Mouse (Mus musculus) kidney, embryonic 15.5 days (tissue): ENCODE measurements at regions not wholly inside any gene's neighbourhood (a gene's known extent, or its start where the extent isn't known, plus 50 kb on each side); places are given as distances from the start of the nearest gene placed in this dataset.
"Not testable (repeated sequence)": the region's sequence is repeated elsewhere in the genome, so short reads cannot be mapped to it uniquely, and the experiment has no call there.

Experiments used
- ATAC-seq: fragments of 200-750 bp; cut with Nextera tagmentation; replicated peaks from 2 replicates; pipeline ENCODE4 v1.8.0; 2017; ENCODE audit warnings: moderate TSS enrichment; ENCODE audit not compliant: low FRiP score
- H3K27ac ChIP-seq: fragments of 300-500 bp; sonication (generic); 2 replicates; pipeline ENCODE4 v1.5.1; 2015; ENCODE audit warnings: mild to moderate bottlenecking, inconsistent platforms
- H3K27me3 ChIP-seq: fragments of 300-500 bp; sonication (generic); 2 replicates; pipeline ENCODE4 v1.6.1; 2015; ENCODE audit warnings: inconsistent platforms
- H3K36me3 ChIP-seq: fragments of 300-500 bp; sonication (generic); 2 replicates; pipeline ENCODE4 v1.6.1; 2015; ENCODE audit warnings: inconsistent platforms
- H3K4me1 ChIP-seq: fragments of 300-500 bp; sonication (generic); 2 replicates; pipeline ENCODE4 v1.6.1; 2015; ENCODE audit warnings: inconsistent platforms
- H3K4me2 ChIP-seq: fragments of 300-500 bp; sonication (generic); 2 replicates; pipeline ENCODE4 v1.6.1; 2015; ENCODE audit warnings: moderate library complexity, mild to moderate bottlenecking, inconsistent platforms
- H3K4me3 ChIP-seq: fragments of 300-500 bp; sonication (generic); replicated peaks from 2 replicates; pipeline ENCODE4 v1.5.1; 2015; ENCODE audit warnings: mild to moderate bottlenecking, inconsistent platforms
- H3K9ac ChIP-seq: fragments of 300-500 bp; sonication (generic); 2 replicates; pipeline ENCODE4 v1.6.1; 2015; ENCODE audit warnings: mild to moderate bottlenecking, inconsistent platforms
- H3K9me3 ChIP-seq: fragments of 300-500 bp; sonication (generic); replicated peaks from 2 replicates; pipeline ENCODE4 v1.6.1; 2016; ENCODE audit warnings: inconsistent platforms
- WGBS: fragments of 180-500 bp; shearing (Covaris S2); methylation state at CpG from one replicate; pipeline ENCODE4 v1.1.7; 2015; ENCODE audit warnings: mixed read lengths; 5-methylcytosine and 5-hydroxymethylcytosine counted together

DNA sequence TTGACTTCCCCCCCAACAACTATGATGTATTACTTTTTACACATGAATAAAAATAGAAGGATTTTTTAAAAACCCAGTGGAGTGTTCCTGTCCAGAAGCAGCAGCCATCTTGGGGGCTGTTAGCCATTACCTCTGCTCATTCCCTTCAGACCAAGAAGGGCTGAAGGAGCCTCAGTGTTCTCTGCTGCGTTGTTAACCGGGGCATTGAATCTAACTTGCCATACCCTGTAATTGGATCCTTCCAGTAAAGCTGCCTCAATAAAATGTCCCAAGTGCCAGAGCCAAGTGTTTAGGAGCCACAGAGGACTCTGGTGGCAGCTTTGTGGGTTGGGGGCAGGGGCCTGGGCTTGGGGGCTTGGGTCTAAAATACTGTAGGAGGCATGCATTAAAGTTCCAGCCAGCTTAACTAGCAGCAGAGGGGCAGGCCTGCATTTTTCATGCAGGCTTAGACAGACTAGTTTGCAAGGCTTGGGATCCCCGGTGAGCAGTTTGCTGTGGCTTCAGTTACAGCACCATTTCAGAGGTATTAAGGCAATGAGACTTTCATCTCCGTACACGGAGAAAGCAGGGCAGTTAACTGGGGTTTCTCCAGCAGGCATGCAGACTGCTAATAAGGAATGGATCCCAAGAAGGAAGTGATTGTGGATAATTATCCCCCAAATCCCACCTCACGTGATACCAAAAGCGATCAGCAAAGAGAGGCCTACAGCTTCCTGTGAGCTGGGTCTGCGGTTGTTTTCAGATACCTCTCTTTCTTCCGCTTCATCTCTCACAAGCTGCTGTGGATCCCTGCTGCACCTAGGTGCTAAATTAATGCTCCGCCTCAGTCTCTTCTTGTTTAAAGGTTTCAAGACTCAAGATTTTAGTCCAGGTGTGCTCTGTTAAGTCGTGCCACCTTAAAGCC lies 462.4 kb upstream of the Clint1 start:
- no peaks in the 10 kb centered on the region for H3K9me3 ChIP-seq
- no peak overlapping the region for H3K4me3 ChIP-seq
- no peak overlapping the region for H3K9ac ChIP-seq
- no peaks in the 10 kb centered on the region for H3K36me3 ChIP-seq
- ATAC-seq: no peak
- no peak overlapping the region for H3K27ac ChIP-seq
- H3K27me3 ChIP-seq: no peaks in the 10 kb centered on the region
- no peaks in the 10 kb centered on the region for H3K4me1 ChIP-seq
- 39% methylated on average over 11 of the region's 11 CpGs for WGBS
- H3K4me2 ChIP-seq: no peak overlapping the region

DNA sequence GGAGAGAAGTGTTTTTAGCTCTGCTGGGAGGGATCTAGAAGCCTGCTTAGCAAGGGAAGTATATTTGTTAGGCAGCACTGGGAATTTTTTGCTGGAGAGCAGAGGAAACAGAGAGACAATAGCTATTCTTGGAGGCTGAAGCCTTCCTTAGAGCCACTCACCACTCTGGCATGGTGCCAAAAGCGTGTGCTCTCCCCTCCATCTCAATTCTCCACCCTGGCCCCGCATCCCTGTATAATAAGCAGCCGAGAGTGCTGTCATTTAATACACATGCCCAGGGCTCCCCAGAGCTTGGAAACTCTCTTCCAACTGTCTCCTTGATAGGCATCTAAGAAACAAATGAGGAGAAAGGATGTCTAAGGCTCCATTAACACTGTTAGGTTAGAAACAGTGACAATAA lies 455.8 kb upstream of the Clint1 start:
- ATAC-seq: no peak
- Histone ChIP-seq H3K4me2 (no peak overlapping the region), H3K27me3 (no peaks in the 10 kb centered on the region), H3K36me3 (no peaks in the 10 kb centered on the region), H3K27ac (no peak overlapping the region), H3K9ac (no peak overlapping the region), H3K4me1 (no peaks in the 10 kb centered on the region), H3K4me3 (no peak overlapping the region), H3K9me3 (no peaks in the 10 kb centered on the region)
- 34% methylated on average over 3 of the region's 3 CpGs for WGBS

DNA sequence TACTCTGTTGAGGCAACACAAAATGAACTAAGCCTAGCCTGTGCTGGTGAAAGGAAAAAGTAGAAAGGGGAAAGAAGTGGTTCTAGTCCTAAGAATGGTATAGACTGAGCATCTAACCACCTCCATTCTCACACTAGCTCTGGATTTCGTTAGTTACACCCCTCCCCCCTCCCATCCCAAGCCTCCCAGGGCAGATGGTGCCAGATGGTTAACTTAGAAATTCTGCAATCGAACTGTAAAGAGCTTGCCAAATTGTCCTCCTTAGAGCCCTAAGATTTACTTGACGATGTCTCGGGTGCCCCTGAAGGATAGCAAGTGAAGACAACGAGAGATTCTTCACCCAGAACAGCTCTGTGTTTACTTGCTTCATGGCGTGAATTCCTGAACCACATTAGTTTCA lies 453.7 kb upstream of the Clint1 start:
- H3K4me1 ChIP-seq: no peaks in the 10 kb centered on the region
- H3K27me3 ChIP-seq: no peaks in the 10 kb centered on the region
- H3K9me3 ChIP-seq: no peaks in the 10 kb centered on the region
- no peak overlapping the region for H3K27ac ChIP-seq
- no peak for ATAC-seq
- H3K4me2 ChIP-seq: no peak overlapping the region
- H3K9ac ChIP-seq: no peak overlapping the region
- WGBS: 58% methylated on average over 6 of the region's 6 CpGs
- no peak overlapping the region for H3K4me3 ChIP-seq
- no peaks in the 10 kb centered on the region for H3K36me3 ChIP-seq

DNA sequence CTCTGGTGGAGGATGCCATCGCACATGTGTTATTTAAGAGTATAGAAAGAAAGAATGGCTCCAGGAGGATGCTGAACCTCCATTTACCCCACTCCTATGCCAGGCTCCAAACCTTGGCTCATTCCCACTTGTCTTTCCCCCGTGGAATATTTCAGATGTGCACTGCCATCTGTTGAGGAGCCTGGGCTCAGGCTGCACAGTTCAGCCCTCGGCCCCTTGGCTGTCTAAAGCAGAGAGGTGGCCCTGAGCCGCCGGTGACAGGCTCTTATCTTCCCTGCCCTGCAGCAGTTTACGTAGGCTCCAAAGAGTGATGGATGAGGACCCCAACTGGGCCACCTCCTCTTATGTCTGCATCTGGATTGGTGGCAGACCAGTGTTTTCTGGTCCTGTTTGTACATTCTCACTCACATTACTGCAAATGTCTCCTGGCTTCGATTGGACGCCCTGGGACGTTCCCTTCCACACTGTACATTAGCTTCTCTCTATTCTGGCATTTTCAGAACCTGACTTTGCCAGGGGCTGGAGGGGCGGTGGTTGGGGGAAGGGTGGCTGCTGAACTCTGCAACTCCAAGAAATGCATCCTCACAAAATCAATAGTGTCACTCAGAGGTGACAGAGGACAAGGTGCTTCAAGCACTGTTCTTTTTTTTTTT lies 447.3 kb upstream of the Clint1 start:
- Histone ChIP-seq H3K4me2 (no peak overlapping the region), H3K9me3 (no peaks in the 10 kb centered on the region), H3K27ac (no peak overlapping the region), H3K4me1 (no peaks in the 10 kb centered on the region), H3K36me3 (no peaks in the 10 kb centered on the region), H3K27me3 (no peaks in the 10 kb centered on the region), H3K9ac (no peak overlapping the region), H3K4me3 (no peak overlapping the region)
- ATAC-seq: no peak
- 68% methylated on average over 10 of the region's 10 CpGs for WGBS

- not testable (repeated sequence) for H3K4me1 ChIP-seq, H3K36me3 ChIP-seq, H3K27me3 ChIP-seq, H3K4me2 ChIP-seq, H3K27ac ChIP-seq, H3K9me3 ChIP-seq, ATAC-seq, H3K4me3 ChIP-seq, H3K9ac ChIP-seq
Observed at GRCm38 (mm10) chr11:45424066-45424465, 427.8 kb upstream of the Clint1 start.

- H3K27me3 ChIP-seq: no peaks in the 10 kb centered on the region
- H3K4me3 ChIP-seq: no peak overlapping the region
- WGBS: 26% methylated on average over 3 of the region's 3 CpGs
- H3K4me1 ChIP-seq: peaks cover 8% of the 10 kb centered on the region
- no peaks in the 10 kb centered on the region for H3K9me3 ChIP-seq
- H3K4me2 ChIP-seq: no peak overlapping the region
- H3K27ac ChIP-seq: no peak overlapping the region
- no peaks in the 10 kb centered on the region for H3K36me3 ChIP-seq
- no peak for ATAC-seq
- H3K9ac ChIP-seq: no peak overlapping the region
Observed at GRCm38 (mm10) chr11:45440937-45441720, 410.7 kb upstream of the Clint1 start.

GRCm38 (mm10) chr11:45446512-45446911 lies 405.3 kb upstream of the Clint1 start:
- Histone ChIP-seq H3K4me1 (peaks cover 7% of the 10 kb centered on the region), H3K4me2 (no peak overlapping the region), H3K27me3 (no peaks in the 10 kb centered on the region), H3K9ac (no peak overlapping the region), H3K9me3 (no peaks in the 10 kb centered on the region), H3K27ac (no peak overlapping the region), H3K4me3 (no peak overlapping the region), H3K36me3 (no peaks in the 10 kb centered on the region)
- ATAC-seq: no peak
- WGBS: 68% methylated on average over 2 of the region's 2 CpGs

- ATAC-seq: no peak
- Histone ChIP-seq H3K9me3 (no peaks in the 10 kb centered on the region), H3K4me3 (no peak overlapping the region), H3K36me3 (no peaks in the 10 kb centered on the region), H3K4me2 (no peak overlapping the region), H3K27me3 (no peaks in the 10 kb centered on the region), H3K27ac (no peak overlapping the region), H3K9ac (no peak overlapping the region), H3K4me1 (peaks cover 19% of the 10 kb centered on the region)
- 72% methylated on average over 5 of the region's 5 CpGs for WGBS
Observed at GRCm38 (mm10) chr11:45454234-45454633, 397.6 kb upstream of the Clint1 start.

DNA sequence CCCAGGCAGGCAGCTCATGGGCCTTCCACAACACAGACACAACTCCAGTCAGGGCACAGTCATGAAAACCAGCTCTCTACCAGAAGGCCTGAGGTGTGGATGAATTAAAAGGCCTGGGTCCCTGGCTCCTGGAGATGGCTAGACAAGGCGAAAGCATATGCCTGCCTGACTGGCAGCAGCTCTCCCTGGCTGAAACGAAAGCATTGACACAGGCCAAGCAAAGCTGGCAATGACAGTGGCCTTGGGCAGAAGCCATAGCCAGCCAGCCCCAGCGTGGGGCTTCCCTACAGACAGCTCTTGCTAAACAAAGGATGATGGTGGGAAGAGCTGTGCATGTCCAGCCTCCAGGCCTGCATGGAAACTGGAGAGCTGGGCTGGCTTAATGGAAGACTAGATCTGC lies 396.9 kb upstream of the Clint1 start:
- Histone ChIP-seq H3K27ac (no peak overlapping the region), H3K4me2 (no peak overlapping the region), H3K9ac (no peak overlapping the region), H3K4me1 (peaks cover 19% of the 10 kb centered on the region), H3K27me3 (no peaks in the 10 kb centered on the region), H3K4me3 (no peak overlapping the region), H3K9me3 (no peaks in the 10 kb centered on the region), H3K36me3 (no peaks in the 10 kb centered on the region)
- WGBS: 74% methylated on average over 3 of the region's 3 CpGs
- ATAC-seq: no peak

DNA sequence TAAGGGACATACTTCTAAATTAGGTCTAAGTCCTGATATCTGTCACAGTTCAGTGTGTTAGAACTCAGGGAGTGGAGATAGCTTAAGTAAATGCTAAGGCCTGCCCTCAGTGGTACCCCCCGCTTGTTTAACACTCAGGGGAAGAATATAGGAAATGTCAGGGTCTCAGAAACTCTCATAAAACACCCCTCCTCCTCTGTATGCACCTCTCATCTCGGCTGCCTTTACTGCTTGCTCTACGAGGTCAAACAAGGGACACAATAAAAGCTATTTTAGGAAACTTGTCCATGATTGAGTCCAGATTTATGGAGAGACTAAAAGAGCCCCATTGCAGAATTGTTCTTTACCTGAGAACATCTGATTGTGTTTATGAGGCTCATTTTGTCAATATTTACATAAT lies 395.1 kb upstream of the Clint1 start:
- H3K4me1 ChIP-seq: peaks cover 19% of the 10 kb centered on the region
- no peak overlapping the region for H3K9ac ChIP-seq
- no peaks in the 10 kb centered on the region for H3K36me3 ChIP-seq
- peak overlapping the region; percentile 58 for H3K27ac ChIP-seq
- whole genome bisulfite sequencing: 26% methylated on average over 3 of the region's 3 CpGs
- H3K4me2 ChIP-seq: no peak overlapping the region
- no peak overlapping the region for H3K4me3 ChIP-seq
- ATAC-seq: no peak
- no peaks in the 10 kb centered on the region for H3K27me3 ChIP-seq
- H3K9me3 ChIP-seq: no peaks in the 10 kb centered on the region

- ATAC-seq: peak; percentile 74
- Histone ChIP-seq H3K4me1 (peaks cover 19% of the 10 kb centered on the region), H3K27ac (0 out of 2 replicates have a peak overlapping the region, but pooled peaks have one; percentile 27), H3K4me2 (no peak overlapping the region), H3K9me3 (no peaks in the 10 kb centered on the region), H3K9ac (no peak overlapping the region), H3K27me3 (no peaks in the 10 kb centered on the region), H3K36me3 (no peaks in the 10 kb centered on the region), H3K4me3 (no peak overlapping the region)
- WGBS: 11% methylated on average over 4 of the region's 4 CpGs
Observed at GRCm38 (mm10) chr11:45457597-45457996, 394.3 kb upstream of the Clint1 start.
